Mouse (Mus musculus) liver, embryonic 16.5 days (tissue): ENCODE measurements around the gene Pfdn5. TPM values are rescaled to one million over a fixed set of nuclear protein-coding genes. Genes with fewer than 3 reads are reported as not detected.
A peak's percentile ranks its signal among the peaks of the same experiment; 100 is the strongest.

Source experiments
- ATAC-seq: fragments of 200-750 bp; cut with Nextera tagmentation; 2 replicates; pipeline ENCODE4 v1.8.0; 2017; ENCODE audit warnings: low read depth, mild to moderate bottlenecking, moderate number of reproducible peaks, moderate library complexity
- H3K27ac ChIP-seq: fragments of 300-500 bp; sonication (generic); 2 replicates; pipeline ENCODE4 v1.5.1; 2014; ENCODE audit warnings: mild to moderate bottlenecking, low read length
- H3K27me3 ChIP-seq: fragments of 300-500 bp; sonication (generic); 2 replicates; pipeline ENCODE4 v1.6.1; 2014; ENCODE audit warnings: low read depth, low read length, mixed read lengths; ENCODE audit not compliant: control insufficient read depth, insufficient read depth
- H3K36me3 ChIP-seq: fragments of 300-500 bp; sonication (generic); 2 replicates; pipeline ENCODE4 v1.6.1; 2014; ENCODE audit warnings: mild to moderate bottlenecking; ENCODE audit not compliant: control insufficient read depth, insufficient read depth
- H3K4me1 ChIP-seq: fragments of 300-500 bp; sonication (generic); 2 replicates; pipeline ENCODE4 v1.6.1; 2014; ENCODE audit warnings: low read depth, low read length, mixed read lengths; ENCODE audit not compliant: control insufficient read depth
- H3K4me2 ChIP-seq: fragments of 300-500 bp; sonication (generic); 2 replicates; pipeline ENCODE4 v1.6.1; 2014; ENCODE audit warnings: low read depth, low read length, mixed read lengths
- H3K4me3 ChIP-seq: fragments of 300-500 bp; sonication (generic); 2 replicates; pipeline ENCODE4 v1.5.1; 2014; ENCODE audit warnings: low read depth, mild to moderate bottlenecking, low read length
- H3K9ac ChIP-seq: fragments of 300-500 bp; sonication (generic); 2 replicates; pipeline ENCODE4 v1.6.1; 2014; ENCODE audit warnings: low read depth, low read length
- H3K9me3 ChIP-seq: fragments of 300-500 bp; sonication (generic); replicated peaks from 2 replicates; pipeline ENCODE4 v1.6.1; 2016; ENCODE audit warnings: low read length; ENCODE audit not compliant: control insufficient read depth
- WGBS: fragments of 180-500 bp; shearing (Covaris S2); extraction: QIAGEN DNeasy Blood & Tissue Kit; methylation state at CpG from one replicate; pipeline ENCODE4 v1.1.7; 2014; ENCODE audit not compliant: insufficient replicate concordance; 5-methylcytosine and 5-hydroxymethylcytosine counted together
- polyA plus RNA-seq: library from polyadenylated mRNA; unstranded; fragments of >200 nt; fragmentation: Nextera tagmentation; extraction: Ambion mirVana; gene quantifications from 2 replicates; pipeline ENCODE4 v1.2.1, GENCODE M21; 2015

The Pfdn5 gene
- polyA plus RNA-seq, 1 experiment from 2014 or later: 107 TPM

- peak overlapping the region; percentile 63 for H3K4me3 ChIP-seq
- WGBS: under 1% methylated on average over 7 of the region's 7 CpGs
- peak; percentile 74 for ATAC-seq
- peaks cover 23% of the 10 kb centered on the region for H3K4me1 ChIP-seq
- H3K4me2 ChIP-seq: peak overlapping the region; percentile 95
- H3K27me3 ChIP-seq: peaks cover 8% of the 10 kb centered on the region
- H3K9ac ChIP-seq: peak overlapping the region; percentile 55
- H3K36me3 ChIP-seq: no peaks in the 10 kb centered on the region
- no peaks in the 10 kb centered on the region for H3K9me3 ChIP-seq
- H3K27ac ChIP-seq: no peak overlapping the region
Observed at GRCm38 (mm10) chr15:102377163-102377543, 51.2 kb downstream of the Pfdn5 start.

- Histone ChIP-seq H3K27ac (peak overlapping the region; percentile 37; the same call in 1 of the 2 replicates), H3K9me3 (no peaks in the 10 kb centered on the region), H3K9ac (no peak overlapping the region), H3K27me3 (peaks cover 6% of the 10 kb centered on the region), H3K4me3 (no peak overlapping the region), H3K4me1 (peaks cover 23% of the 10 kb centered on the region), H3K36me3 (no peaks in the 10 kb centered on the region), H3K4me2 (peak overlapping the region; percentile 95)
- ATAC-seq: no peak
- WGBS: 4% methylated on average over 10 of the region's 10 CpGs
Observed at GRCm38 (mm10) chr15:102377810-102378262, 51.9 kb downstream of the Pfdn5 start.

Other genes starting within 250 kb of the Pfdn5 start
- gene Tns2, start 225.7 kb upstream of the Pfdn5 start, polyA plus RNA-seq: 6.2 and 6.8 TPM in 2 replicates
- 13.0 and 14.3 TPM in 2 replicates for gene Spryd3, start 189.9 kb upstream of the Pfdn5 start, polyA plus RNA-seq
- 1.5 and 2.4 TPM in 2 replicates for gene Igfbp6, start 181.8 kb upstream of the Pfdn5 start, polyA plus RNA-seq
- 33.6 and 34.4 TPM in 2 replicates for gene Soat2, start 175.6 kb upstream of the Pfdn5 start, polyA plus RNA-seq
- gene Zfp740, start 122.9 kb upstream of the Pfdn5 start, polyA plus RNA-seq: 16.3 and 17.1 TPM in 2 replicates
- 53.0 and 60.2 TPM in 2 replicates for gene Csad, start 121.4 kb upstream of the Pfdn5 start, polyA plus RNA-seq
- 5.5 and 5.6 TPM in 2 replicates for gene Itgb7, start 94.2 kb upstream of the Pfdn5 start, polyA plus RNA-seq
- 2.4 and 2.5 TPM in 2 replicates for gene Rarg, start 68.6 kb upstream of the Pfdn5 start, polyA plus RNA-seq
- not detected in 2 replicates for gene Gm9918, start 55.6 kb upstream of the Pfdn5 start, polyA plus RNA-seq
- gene Mfsd5, start 46.7 kb upstream of the Pfdn5 start, polyA plus RNA-seq: 20.0 and 21.3 TPM in 2 replicates
- gene Espl1, start 29.9 kb upstream of the Pfdn5 start, polyA plus RNA-seq: 21.2 and 24.8 TPM in 2 replicates
- gene Myg1, start 5.6 kb downstream of the Pfdn5 start, polyA plus RNA-seq: 34.0 and 39.3 TPM in 2 replicates
- 39.3 and 42.4 TPM in 2 replicates for gene Aaas, start 24.7 kb downstream of the Pfdn5 start, polyA plus RNA-seq
- 0.02 TPM in 1 of 2 replicates, not detected in the other for gene Sp7, start 41.1 kb downstream of the Pfdn5 start, polyA plus RNA-seq
- 3.7 TPM in 2 replicates for gene Sp1, start 80.0 kb downstream of the Pfdn5 start, polyA plus RNA-seq
- gene Amhr2, start 119.3 kb downstream of the Pfdn5 start, polyA plus RNA-seq: 0.04 and 0.07 TPM in 2 replicates
- 120 and 139 TPM in 2 replicates for gene Prr13, start 132.9 kb downstream of the Pfdn5 start, polyA plus RNA-seq
- 64.7 and 67.7 TPM in 2 replicates for gene Pcbp2, start 144.4 kb downstream of the Pfdn5 start, polyA plus RNA-seq
- gene Gm10337, start 177.6 kb downstream of the Pfdn5 start, polyA plus RNA-seq: not detected in 2 replicates
- gene Map3k12, start 190.9 kb downstream of the Pfdn5 start, polyA plus RNA-seq: 1.4 and 2.0 TPM in 2 replicates
- 34.6 and 37.0 TPM in 2 replicates for gene Tarbp2, start 192.1 kb downstream of the Pfdn5 start, polyA plus RNA-seq
- 0.46 and 0.57 TPM in 2 replicates for gene Npff, start 198.8 kb downstream of the Pfdn5 start, polyA plus RNA-seq